Mouse (Mus musculus): ENCODE results near the gene Igll1.

The Igll1 gene

DNA sequence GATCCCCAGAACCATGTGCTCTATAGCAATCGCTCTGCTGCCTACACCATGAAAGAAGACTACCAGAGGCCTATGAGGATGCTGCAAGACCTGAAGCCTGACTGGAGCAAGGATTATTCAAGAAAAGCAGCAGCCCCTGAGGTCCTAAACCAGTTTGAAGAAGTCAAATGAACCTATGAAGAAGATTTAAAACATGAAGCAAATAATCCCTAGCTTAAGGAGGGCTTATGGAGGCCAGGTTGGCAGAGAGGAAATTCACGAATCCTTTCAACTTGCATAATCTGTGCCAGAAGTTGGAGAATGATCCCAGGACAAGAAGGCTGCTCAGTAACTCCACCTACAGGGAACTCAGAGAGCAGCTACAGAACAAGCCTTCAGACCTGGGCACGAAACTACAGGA lies 11.4 kb downstream of the Igll1 start:
- no peak for DNase-seq

DNA sequence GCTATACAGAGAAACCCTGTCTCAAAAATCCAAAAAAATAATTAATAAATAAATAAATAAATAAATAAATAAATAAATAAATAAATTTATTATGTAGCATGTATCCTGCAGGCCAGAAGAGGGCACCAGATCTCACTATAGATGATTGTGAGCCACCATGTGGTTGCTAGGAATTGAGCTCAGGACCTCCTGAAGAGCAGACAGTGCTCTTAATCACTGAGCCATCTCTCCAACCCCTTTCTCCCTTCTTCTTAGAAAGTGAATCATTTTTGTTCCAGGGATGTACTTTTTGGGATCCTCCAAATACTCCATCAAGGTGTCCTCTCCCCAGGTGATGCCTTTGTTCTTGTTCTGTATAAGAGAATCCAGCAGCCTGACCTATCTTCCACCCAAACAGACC lies 14.6 kb downstream of the Igll1 start:
- DNase-seq = no peak

DNA sequence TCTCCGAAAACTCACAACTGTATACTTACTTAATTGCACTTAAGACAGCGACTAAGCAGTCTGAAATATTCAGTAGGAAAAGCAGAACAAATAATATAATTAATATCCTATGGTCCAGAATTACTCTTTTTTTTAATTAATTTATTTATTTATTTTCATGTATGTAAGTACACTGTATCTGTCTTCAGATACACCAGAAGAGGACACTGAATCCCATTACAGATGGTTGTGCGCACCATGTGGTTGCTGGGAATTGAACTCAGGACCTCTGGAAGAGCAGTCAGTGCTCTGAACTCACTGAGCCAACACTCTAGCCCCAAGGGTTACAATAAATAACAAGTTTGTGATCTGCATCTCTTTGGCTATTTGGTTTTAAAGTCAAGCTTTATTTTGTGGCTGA lies 34.1 kb downstream of the Igll1 start:
- DNase-seq = no peak

DNA sequence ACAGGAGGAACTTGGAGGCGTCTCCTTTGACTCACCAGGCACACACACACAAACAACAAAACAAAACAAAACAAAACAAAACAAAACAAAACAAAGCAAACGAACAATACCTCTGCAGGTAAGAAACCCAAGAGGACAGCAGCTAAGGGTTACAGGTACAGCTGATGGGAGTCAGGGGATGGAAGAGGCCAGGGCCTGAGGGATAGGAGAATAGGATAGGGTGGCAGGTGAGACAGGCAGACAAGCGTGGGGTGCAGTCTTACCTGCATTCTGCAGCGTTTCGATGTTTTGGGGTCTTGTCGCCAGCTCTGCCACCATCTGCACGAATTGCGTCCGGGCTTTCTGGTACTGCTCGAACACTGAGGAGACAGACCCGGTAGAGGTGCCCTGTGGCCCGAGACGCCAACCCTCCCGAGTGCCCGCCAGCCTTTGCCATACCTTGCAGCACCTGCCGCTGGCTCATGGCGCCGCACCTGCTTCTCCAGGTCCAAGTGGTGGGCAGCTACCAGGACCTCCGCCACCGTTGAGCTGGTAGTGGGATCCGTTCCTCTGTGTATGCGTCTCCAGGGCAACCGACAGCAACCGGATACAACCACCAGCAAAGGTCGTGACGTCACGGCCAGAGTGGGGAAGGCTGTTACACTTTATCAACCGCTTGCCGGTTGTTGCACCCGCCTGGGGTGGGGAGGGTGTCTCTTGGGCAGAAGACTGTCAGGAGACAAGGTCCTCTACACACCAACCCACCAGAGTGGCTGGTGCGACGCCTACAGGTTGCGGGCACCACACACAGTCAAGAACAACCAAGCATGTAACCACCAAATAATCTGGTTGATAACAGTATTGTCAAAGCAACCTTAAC lies 34.8 kb downstream of the Igll1 start, which contains the start of gene Spag6l:
TSS of gene Spag6l (minus strand) at position 700 of the 859 bp plus-strand sequence.
- no peak for DNase-seq

DNA sequence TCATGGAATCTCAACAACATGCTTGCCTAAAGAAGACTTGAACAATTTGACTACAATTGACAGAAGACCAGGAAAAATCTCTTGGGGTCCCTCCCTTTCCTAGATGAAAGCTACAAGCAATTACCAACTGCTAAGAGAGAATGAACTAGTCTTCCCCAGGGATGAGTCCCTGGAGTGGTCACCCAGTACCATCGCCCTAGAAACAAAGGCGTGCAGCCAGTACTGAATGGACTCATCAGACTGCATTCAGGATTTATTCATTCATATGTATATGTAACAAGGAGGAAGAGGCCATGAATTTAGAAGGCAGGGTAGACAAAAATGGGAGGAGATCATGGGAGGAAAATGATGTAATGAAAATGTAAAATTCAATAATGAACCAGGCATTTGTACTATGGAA lies 37.6 kb downstream of the Igll1 start:
- no peak for DNase-seq

DNA sequence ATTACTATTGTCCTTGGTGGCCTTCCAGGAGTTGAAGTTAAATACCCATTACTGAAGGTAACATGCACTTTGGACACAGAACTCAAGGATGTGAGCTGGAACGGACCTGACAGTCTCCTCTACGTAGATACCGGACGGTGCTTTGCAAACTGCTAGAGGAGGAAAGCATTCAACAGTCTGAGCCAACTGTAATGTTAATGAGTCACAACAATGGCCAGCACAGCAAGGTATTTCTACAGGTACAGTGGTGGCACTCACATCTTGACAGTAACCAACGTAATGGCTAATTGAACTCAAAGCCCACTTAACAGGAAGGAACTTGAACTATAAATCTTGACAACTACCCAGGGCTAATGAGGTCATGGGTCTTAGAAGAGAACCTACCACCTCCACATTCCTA lies 38.3 kb downstream of the Igll1 start:
- DNase-seq = no peak

Measured in cerebellum, adult 8-10 months (tissue).